Mouse (Mus musculus): Measurements from ENCODE around the gene Aspscr1. TPM values are rescaled to one million over a fixed set of nuclear protein-coding genes. Genes with fewer than 3 reads are reported as not detected.

The Aspscr1 gene
- polyA plus RNA-seq, 1 experiment from 2014 or later = 105 TPM

DNA sequence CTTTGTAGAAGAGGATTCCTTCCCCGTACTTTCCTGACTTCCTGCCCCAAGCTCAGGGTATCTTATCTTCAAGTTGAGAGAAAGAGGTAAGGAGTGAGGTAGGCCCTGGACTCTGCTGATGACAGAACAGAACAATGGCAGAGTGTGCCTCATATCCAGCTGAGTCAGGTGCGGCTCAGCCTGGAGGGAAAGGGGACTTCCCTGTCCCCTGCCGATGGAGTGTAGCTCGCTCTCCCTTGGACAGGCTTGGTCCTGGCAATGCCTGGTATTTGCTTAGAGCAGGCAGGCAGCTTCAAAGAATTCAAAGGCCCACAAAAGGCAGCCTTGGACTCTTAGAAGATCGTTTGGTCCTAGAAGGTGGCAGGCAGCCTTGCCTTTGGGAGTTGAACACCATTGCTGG is 33.3 kb downstream of the Aspscr1 start:
- Histone ChIP-seq H3K4me1 (peaks cover 51% of the 10 kb centered on the region), H3K9ac (peak overlapping the region; percentile 71), H3K9me3 (no peaks in the 10 kb centered on the region), H3K4me2 (0 out of 2 replicates have a peak overlapping the region, but pooled peaks have one; percentile 48), H3K27ac (replicated peaks) (peak overlapping the region; percentile 89), H3K4me3 (no peak overlapping the region), H3K27me3 (replicated peaks) (no peaks in the 10 kb centered on the region), H3K36me3 (peaks cover 42% of the 10 kb centered on the region)
- ATAC-seq (ENCODE audit: extremely low read depth, insufficient number of reproducible peaks, low FRiP score, low TSS enrichment) = no peak
- 55% methylated on average over 5 of the region's 5 CpGs for WGBS

DNA sequence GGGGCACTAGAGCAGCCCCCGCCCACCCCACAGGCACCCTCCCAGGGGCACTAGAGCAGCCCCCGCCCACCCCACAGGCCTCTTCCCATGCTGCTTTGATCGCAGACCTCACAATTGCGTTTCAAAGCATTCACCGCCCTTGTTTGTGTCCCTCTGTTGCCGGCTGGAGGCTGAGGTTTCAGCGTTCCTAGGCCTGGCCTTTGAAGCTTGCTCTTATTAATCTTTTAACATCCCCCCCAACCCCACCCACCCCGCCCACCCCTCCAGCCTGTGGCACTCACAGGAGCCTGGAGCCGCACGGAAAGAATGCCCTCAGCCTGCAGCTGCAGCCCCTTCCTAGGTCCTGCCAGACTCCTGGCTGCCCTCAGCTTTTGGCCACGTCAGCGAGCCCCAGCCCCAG is 34.5 kb downstream of the Aspscr1 start:
- WGBS = 14% methylated on average over 12 of the region's 12 CpGs
- peaks cover 36% of the 10 kb centered on the region for H3K36me3 ChIP-seq
- H3K9ac ChIP-seq = peak overlapping the region; percentile 62
- H3K27me3 ChIP-seq (replicated peaks) = no peaks in the 10 kb centered on the region
- no peak overlapping the region for H3K4me3 ChIP-seq
- H3K4me2 ChIP-seq = peak overlapping the region; percentile 34
- no peak for ATAC-seq (ENCODE audit: extremely low read depth, insufficient number of reproducible peaks, low FRiP score, low TSS enrichment)
- peak overlapping the region; percentile 89 for H3K27ac ChIP-seq (replicated peaks)
- H3K9me3 ChIP-seq = no peaks in the 10 kb centered on the region
- peaks cover 51% of the 10 kb centered on the region for H3K4me1 ChIP-seq

DNA sequence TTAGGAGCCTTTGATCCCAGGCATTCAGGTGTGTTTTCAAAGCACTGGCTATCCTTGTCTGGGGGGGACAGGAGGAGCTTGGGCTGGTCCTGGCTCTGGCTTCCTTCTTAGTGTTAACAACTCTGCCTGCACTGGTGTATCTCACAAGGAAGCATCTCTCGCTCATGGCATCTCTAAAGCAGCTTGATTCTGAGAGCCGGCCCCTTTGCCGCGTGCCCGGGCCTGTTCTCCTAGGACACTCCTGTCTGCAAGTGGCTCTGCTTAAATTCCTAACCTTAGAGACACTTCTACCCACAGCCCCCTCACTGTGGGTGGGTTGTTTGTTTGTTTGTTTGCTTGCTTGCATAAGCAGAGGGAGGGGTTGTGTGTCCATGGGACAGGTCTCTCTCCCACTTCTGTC is 35.2 kb downstream of the Aspscr1 start:
- Histone ChIP-seq H3K36me3 (peaks cover 32% of the 10 kb centered on the region), H3K27ac (replicated peaks) (peak overlapping the region; percentile 89), H3K4me3 (no peak overlapping the region), H3K4me1 (peaks cover 58% of the 10 kb centered on the region), H3K9ac (peak overlapping the region; percentile 62), H3K27me3 (replicated peaks) (no peaks in the 10 kb centered on the region), H3K9me3 (no peaks in the 10 kb centered on the region), H3K4me2 (no peak overlapping the region)
- ATAC-seq (ENCODE audit: extremely low read depth, insufficient number of reproducible peaks, low FRiP score, low TSS enrichment) = no peak
- WGBS = 42% methylated on average over 5 of the region's 5 CpGs

DNA sequence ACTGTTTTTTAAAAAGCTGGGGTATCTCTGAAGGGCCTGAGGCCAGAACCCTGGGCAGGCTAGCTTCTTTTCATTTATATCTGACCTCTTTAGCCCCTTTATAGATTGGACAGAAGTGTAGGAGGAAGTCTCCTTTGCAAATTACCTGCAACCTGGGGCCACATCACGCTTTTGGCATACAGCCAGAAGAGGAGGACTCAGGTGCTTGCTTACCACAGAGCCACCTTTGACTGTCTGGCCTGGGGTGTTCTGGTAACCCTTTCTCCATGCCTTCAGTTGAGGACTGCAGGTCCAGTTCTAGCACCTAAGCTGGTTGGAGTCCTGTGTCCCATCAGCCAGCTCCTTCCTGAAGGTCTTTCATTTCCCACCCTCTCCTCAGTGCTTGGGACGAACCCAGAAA is 36.8 kb downstream of the Aspscr1 start:
- Histone ChIP-seq H3K9ac (no peak overlapping the region), H3K27ac (replicated peaks) (no peak overlapping the region), H3K4me3 (no peak overlapping the region), H3K36me3 (peaks cover 32% of the 10 kb centered on the region), H3K4me1 (peaks cover 48% of the 10 kb centered on the region), H3K27me3 (replicated peaks) (no peaks in the 10 kb centered on the region), H3K4me2 (no peak overlapping the region), H3K9me3 (no peaks in the 10 kb centered on the region)
- ATAC-seq (ENCODE audit: extremely low read depth, insufficient number of reproducible peaks, low FRiP score, low TSS enrichment) = no peak
- 83% methylated on average over 2 of the region's 2 CpGs for WGBS

DNA sequence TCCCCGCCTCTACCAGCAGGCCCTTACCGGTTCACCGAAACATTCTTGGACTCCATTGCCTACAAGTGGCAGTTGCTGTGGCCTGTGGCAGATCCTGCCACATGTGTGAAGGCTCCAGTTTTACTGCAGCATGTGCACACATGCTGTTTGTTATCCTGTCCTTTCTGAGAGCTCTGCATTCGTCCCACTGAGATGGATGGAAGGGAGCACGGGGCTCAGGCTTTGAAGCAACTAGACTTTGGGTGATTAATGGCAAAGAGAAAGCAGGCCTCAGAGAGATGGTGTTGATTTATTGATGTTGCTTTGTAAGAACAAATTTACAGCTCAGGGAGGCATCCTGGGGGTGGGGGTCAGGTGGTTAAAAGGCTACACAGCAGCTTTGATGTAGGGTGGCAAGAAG is 37.9 kb downstream of the Aspscr1 start:
- no peak for ATAC-seq (ENCODE audit: extremely low read depth, insufficient number of reproducible peaks, low FRiP score, low TSS enrichment)
- peaks cover 44% of the 10 kb centered on the region for H3K4me1 ChIP-seq
- no peak overlapping the region for H3K27ac ChIP-seq (replicated peaks)
- H3K36me3 ChIP-seq = peaks cover 39% of the 10 kb centered on the region
- H3K27me3 ChIP-seq (replicated peaks) = no peaks in the 10 kb centered on the region
- no peak overlapping the region for H3K4me2 ChIP-seq
- no peak overlapping the region for H3K9ac ChIP-seq
- 71% methylated on average over 5 of the region's 5 CpGs for WGBS
- no peaks in the 10 kb centered on the region for H3K9me3 ChIP-seq
- no peak overlapping the region for H3K4me3 ChIP-seq

DNA sequence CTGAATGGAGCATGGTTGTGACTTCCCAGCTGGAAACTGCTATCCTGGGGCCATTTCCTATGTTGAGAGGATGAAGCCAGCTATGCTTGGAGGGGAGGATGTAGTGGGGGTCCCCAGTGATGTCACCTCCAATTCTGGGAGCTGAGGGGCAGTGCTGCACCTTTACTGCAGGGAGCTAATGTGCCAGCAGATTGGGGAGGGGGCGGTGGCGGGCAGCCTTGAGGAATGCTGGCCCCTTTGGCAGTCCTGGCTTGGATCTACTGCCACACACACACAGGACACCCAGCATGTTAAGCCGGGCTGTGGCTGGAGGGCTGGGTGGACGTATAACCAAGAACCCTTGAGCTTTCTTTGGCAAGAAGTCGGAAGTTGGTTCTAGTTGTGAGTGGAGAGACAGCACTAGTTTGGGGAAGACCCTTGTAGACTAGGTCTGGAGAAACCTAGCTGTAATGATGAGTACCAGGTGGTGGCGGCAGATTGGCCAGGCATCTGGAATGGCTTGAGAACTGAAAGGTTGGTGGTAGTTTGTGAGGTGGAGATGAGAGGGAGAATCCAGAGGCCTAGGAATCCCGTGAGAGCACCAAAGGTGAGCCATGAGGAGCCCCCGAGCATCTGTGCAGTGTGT is 39.3 kb downstream of the Aspscr1 start:
- no peaks in the 10 kb centered on the region for H3K27me3 ChIP-seq (replicated peaks)
- peaks cover 48% of the 10 kb centered on the region for H3K36me3 ChIP-seq
- H3K27ac ChIP-seq (replicated peaks) = no peak overlapping the region
- peaks cover 29% of the 10 kb centered on the region for H3K4me1 ChIP-seq
- no peak for ATAC-seq (ENCODE audit: extremely low read depth, insufficient number of reproducible peaks, low FRiP score, low TSS enrichment)
- H3K9me3 ChIP-seq = no peaks in the 10 kb centered on the region
- H3K9ac ChIP-seq = peak overlapping the region; percentile 86
- H3K4me3 ChIP-seq = 0 out of 2 replicates have a peak overlapping the region, but pooled peaks have one; percentile 69
- WGBS = 63% methylated on average over 8 of the region's 8 CpGs
- H3K4me2 ChIP-seq = peak overlapping the region; percentile 89

DNA sequence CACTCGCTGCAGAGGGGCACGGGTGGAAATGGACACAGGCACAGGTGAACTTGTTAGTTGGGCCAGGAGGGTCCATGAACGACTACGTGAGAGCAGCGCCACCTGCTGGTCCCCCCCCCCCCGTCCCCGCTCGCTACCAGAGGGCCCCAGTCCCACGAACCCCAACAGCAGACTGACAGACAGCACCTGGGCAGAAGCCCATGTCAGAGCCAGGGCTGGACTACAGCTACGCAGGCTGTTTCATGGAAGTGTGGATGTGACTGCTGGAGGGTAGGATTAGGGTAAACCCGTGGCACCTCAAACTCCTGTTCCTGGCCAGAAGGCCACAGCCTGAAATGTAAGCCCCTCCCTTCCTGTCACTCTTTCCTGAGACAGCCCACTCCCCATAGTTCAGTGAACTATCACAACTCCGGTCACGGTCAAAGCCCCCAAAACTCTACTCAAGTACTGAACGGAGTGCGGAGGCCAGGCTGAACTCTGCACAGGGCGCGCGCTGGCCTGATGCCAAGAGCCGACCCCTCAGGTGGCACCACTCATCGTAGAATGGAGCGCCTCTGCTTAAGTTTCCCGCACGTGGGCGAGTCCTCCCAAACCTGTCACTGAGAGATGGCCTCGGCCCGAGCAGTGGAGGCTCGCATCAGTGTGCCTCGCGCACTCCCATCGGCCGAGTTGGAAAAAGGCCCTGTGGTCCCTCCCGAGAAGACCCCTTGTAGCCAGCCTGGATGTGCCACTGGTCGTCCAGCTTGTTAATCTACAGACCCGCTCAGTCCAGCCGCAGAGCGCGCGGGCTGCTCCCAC is 40.2 kb downstream of the Aspscr1 start:
- Histone ChIP-seq H3K27me3 (replicated peaks) (no peaks in the 10 kb centered on the region), H3K9ac (peak overlapping the region; percentile 86), H3K9me3 (no peaks in the 10 kb centered on the region), H3K4me3 (peak overlapping the region; percentile 69), H3K4me2 (peak overlapping the region; percentile 89), H3K36me3 (peaks cover 57% of the 10 kb centered on the region), H3K27ac (replicated peaks) (peak overlapping the region; percentile 76), H3K4me1 (peaks cover 21% of the 10 kb centered on the region)
- under 1% methylated on average over 38 of the region's 38 CpGs for WGBS
- ATAC-seq (ENCODE audit: extremely low read depth, insufficient number of reproducible peaks, low FRiP score, low TSS enrichment) = peak; percentile 16; the same call in 1 of the 2 replicates

DNA sequence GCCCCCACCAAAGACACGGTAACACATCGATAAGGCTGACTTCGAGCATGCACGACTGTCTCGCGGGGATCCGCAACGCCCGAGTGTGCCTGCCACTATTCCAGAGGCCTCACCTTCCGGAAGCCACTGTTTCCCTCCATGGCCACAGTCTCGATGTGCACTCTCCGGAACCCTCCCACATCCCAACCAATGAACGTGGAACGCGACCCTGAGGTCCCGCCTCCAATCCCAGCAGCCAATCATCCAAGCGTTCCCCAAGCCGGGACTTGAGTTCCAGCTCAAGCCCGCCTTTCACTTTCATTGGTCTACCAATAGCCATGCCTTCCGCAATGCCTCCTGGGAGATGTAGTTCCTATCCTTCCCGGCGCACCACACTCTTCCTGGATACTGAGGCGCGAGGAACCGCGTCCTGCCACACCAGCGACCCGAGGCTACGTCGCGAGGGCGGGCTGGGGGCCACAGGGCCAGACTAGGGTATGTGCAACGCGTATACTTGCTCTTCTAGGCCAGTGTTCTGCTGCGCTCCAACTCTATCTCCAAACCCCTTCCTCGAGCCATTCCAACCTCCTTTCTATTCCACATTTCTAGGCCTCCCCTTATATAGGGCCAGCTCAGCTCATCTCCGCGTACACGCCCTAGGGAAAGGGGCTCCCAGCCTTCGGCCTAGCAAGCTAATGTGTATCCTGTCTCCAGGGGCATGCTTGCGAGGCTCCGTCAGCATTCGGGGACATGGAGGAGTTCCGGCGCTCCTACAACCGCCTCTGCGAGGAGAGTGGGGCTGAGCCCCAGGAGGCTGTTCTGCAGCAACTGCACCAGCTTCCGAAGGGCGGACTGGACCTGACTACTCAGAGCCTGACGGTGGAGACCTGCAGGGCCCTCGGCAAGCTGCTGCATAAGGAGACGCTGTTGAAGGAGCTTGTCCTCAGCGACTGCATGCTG is 41.1 kb downstream of the Aspscr1 start, which contains the start of the genes Cenpx and Lrrc45:
TSS of gene Cenpx (minus strand) at position 159 of the 939 bp plus-strand sequence.
TSS of gene Lrrc45 (plus strand) at position 346 of the 939 bp plus-strand sequence.
- Histone ChIP-seq H3K4me3 (peak within 1 kb of the TSS; percentile 69), H3K9me3 (no peaks in the 10 kb centered on the region), H3K4me2 (peak within 1 kb of the TSS; percentile 89), H3K27me3 (replicated peaks) (no peaks in the 10 kb centered on the region), H3K36me3 (peaks cover 61% of the 10 kb centered on the region), H3K27ac (replicated peaks) (peak within 1 kb of the TSS; percentile 76), H3K9ac (peak within 1 kb of the TSS; percentile 86), H3K4me1 (peaks cover 20% of the 10 kb centered on the region)
- ATAC-seq (ENCODE audit: extremely low read depth, insufficient number of reproducible peaks, low FRiP score, low TSS enrichment) = peak; percentile 91
- 3% methylated on average over 53 of the region's 53 CpGs for WGBS

DNA sequence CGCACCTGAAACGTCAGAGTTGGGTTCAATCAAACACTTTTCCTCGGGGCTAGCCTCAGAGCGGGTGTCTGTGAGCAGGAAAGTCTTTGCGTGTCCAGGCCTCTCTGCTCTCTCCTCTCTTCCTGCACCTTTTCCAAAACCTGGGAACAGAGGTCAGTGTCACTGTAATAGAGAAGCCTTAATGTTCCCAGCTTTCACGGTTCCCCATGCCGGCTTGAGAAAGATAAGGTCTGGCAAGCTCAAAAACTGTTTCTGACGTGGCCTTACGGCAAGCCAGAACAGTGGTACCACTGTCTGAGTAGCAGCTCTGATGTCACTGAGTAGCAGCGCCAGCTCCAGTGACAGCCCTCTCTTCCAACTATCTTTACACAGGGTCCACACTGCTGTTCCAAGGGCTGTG is 41.8 kb downstream of the Aspscr1 start:
- Histone ChIP-seq H3K36me3 (peaks cover 61% of the 10 kb centered on the region), H3K9ac (peak overlapping the region; percentile 86), H3K27me3 (replicated peaks) (no peaks in the 10 kb centered on the region), H3K4me1 (peaks cover 20% of the 10 kb centered on the region), H3K4me3 (peak overlapping the region; percentile 69), H3K4me2 (peak overlapping the region; percentile 89), H3K9me3 (no peaks in the 10 kb centered on the region), H3K27ac (replicated peaks) (peak overlapping the region; percentile 50; the same call in 1 of the 2 replicates)
- no peak for ATAC-seq (ENCODE audit: extremely low read depth, insufficient number of reproducible peaks, low FRiP score, low TSS enrichment)
- WGBS = 42% methylated on average over 10 of the region's 10 CpGs

DNA sequence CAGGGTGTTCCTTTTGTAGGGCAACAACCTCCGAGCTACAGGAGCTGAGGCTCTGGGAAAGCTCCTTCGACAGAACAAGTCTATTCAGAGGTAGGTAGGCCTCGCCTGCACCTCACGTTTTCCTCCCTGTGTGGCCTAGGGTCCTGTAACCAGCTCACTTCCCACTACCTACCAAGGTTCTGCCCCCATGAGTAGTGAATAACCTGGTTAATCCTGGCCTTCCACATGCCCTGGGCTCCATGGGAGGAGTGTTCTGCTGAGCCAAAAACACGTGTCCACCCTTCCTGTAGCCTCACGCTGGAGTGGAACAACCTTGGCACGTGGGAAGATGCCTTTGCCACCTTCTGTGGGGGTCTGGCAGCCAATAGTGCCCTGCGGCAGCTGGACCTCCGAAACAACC is 42.4 kb downstream of the Aspscr1 start:
- peak overlapping the region; percentile 86 for H3K9ac ChIP-seq
- WGBS = 84% methylated on average over 9 of the region's 9 CpGs

DNA sequence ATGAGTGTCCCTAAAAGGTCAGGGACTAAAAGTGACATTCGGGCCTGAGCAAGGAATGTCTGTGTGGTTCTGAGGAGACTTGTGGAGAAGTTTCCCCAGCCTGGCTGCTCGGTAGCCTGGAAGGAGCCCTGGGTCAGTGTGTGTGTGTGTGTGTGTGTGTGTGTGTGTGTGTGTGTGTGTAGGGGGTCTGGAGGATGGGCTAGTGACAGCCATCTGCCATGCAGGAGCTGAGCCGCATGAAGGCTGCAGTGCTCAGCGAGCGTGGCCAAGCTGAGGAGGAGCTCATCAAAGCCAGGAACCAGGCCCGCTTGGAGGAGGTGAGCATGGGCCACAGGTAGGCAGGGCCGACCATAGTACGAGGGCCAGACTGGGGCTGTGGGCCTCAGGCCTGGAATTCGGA is 46.5 kb downstream of the Aspscr1 start:
- peaks cover 46% of the 10 kb centered on the region for H3K36me3 ChIP-seq
- H3K9me3 ChIP-seq = no peaks in the 10 kb centered on the region
- peaks cover 29% of the 10 kb centered on the region for H3K4me1 ChIP-seq
- H3K27ac ChIP-seq (replicated peaks) = no peak overlapping the region
- 84% methylated on average over 9 of the region's 9 CpGs for WGBS
- H3K4me3 ChIP-seq = no peak overlapping the region
- H3K9ac ChIP-seq = no peak overlapping the region
- no peak overlapping the region for H3K4me2 ChIP-seq
- no peak for ATAC-seq (ENCODE audit: extremely low read depth, insufficient number of reproducible peaks, low FRiP score, low TSS enrichment)
- peaks cover 42% of the 10 kb centered on the region for H3K27me3 ChIP-seq (replicated peaks)

More for the DNA sequence above, 42.4 kb downstream of the Aspscr1 start:
- peaks cover 5% of the 10 kb centered on the region; the same call in 1 of the 2 replicates for H3K27me3 ChIP-seq (replicated peaks)
- H3K9me3 ChIP-seq = no peaks in the 10 kb centered on the region
- H3K4me2 ChIP-seq = peak overlapping the region; percentile 89
- H3K4me3 ChIP-seq = no peak overlapping the region; the same call in 1 of the 2 replicates
- peaks cover 20% of the 10 kb centered on the region for H3K4me1 ChIP-seq
- no peak for ATAC-seq (ENCODE audit: extremely low read depth, insufficient number of reproducible peaks, low FRiP score, low TSS enrichment)
- peaks cover 61% of the 10 kb centered on the region for H3K36me3 ChIP-seq
- H3K27ac ChIP-seq (replicated peaks) = no peak overlapping the region

All from heart, embryonic 13.5 days (tissue).